Mouse (Mus musculus): ENCODE results near the gene Hmga1. TPM values are rescaled to one million over a fixed set of nuclear protein-coding genes. Genes with fewer than 3 reads are reported as not detected.

Hmga1 gene
- 425 and 456 TPM in 2 replicates for polyA plus RNA-seq (2014; fragmentation: Nextera tagmentation; extraction: Ambion mirVana)

GRCm38 (mm10) chr17:27556315-27557011 is at the start of gene Hmga1:
TSS of gene Hmga1 (plus strand) at chr17:27556497.
- Histone ChIP-seq H3K4me1 (ENCODE audit: control insufficient read depth, insufficient read depth, low read length) (peaks cover 31% of the 10 kb centered on the region), H3K27ac (ENCODE audit: low read depth, low read length) (peak within 1 kb of the TSS; percentile 97), H3K36me3 (ENCODE audit: control insufficient read depth, insufficient read depth, low read length) (no peaks in the 10 kb centered on the region), H3K4me3 (ENCODE audit: low read depth, low read length) (peak within 1 kb of the TSS; percentile 97), H3K4me2 (ENCODE audit: low read depth) (peak within 1 kb of the TSS; percentile 91), H3K9ac (ENCODE audit: low read length) (peak within 1 kb of the TSS; percentile 93), H3K27me3 (ENCODE audit: control insufficient read depth, insufficient read depth, low read length) (no peaks in the 10 kb centered on the region), H3K9me3 (ENCODE audit: control insufficient read depth, low read length) (no peaks in the 10 kb centered on the region)
- 0% methylated on average over 77 of the region's 79 CpGs for WGBS
- ATAC-seq (ENCODE audit: insufficient read depth, low FRiP score, low TSS enrichment) (peak; percentile 73), DNase-seq (ENCODE audit: low spot score) (peak; percentile 96)

- Histone ChIP-seq H3K27me3 (ENCODE audit: control insufficient read depth, insufficient read depth, low read length) (peaks cover 20% of the 10 kb centered on the region), H3K9ac (ENCODE audit: low read length) (no peak overlapping the region), H3K36me3 (ENCODE audit: control insufficient read depth, insufficient read depth, low read length) (no peaks in the 10 kb centered on the region), H3K27ac (ENCODE audit: low read depth, low read length) (no peak overlapping the region), H3K4me2 (ENCODE audit: low read depth) (no peak overlapping the region), H3K4me1 (ENCODE audit: control insufficient read depth, insufficient read depth, low read length) (peaks cover 33% of the 10 kb centered on the region), H3K9me3 (ENCODE audit: control insufficient read depth, low read length) (no peaks in the 10 kb centered on the region), H3K4me3 (ENCODE audit: low read depth, low read length) (no peak overlapping the region)
- DNase-seq (ENCODE audit: low spot score) (no peak), ATAC-seq (ENCODE audit: insufficient read depth, low FRiP score, low TSS enrichment) (no peak)
- WGBS: 82% methylated on average over 7 of the region's 7 CpGs
Observed at GRCm38 (mm10) chr17:27506871-27507590, 49.3 kb upstream of the Hmga1 start.

GRCm38 (mm10) chr17:27507591-27507945 is 48.7 kb upstream of the Hmga1 start:
- peaks cover 25% of the 10 kb centered on the region for H3K27me3 ChIP-seq (ENCODE audit: control insufficient read depth, insufficient read depth, low read length)
- ATAC-seq (ENCODE audit: insufficient read depth, low FRiP score, low TSS enrichment) (no peak), DNase-seq (ENCODE audit: low spot score) (no peak)
- H3K4me1 ChIP-seq (ENCODE audit: control insufficient read depth, insufficient read depth, low read length): peaks cover 32% of the 10 kb centered on the region
- no peak overlapping the region for H3K27ac ChIP-seq (ENCODE audit: low read depth, low read length)
- H3K36me3 ChIP-seq (ENCODE audit: control insufficient read depth, insufficient read depth, low read length): no peaks in the 10 kb centered on the region
- H3K4me2 ChIP-seq (ENCODE audit: low read depth): no peak overlapping the region
- H3K9ac ChIP-seq (ENCODE audit: low read length): no peak overlapping the region
- H3K4me3 ChIP-seq (ENCODE audit: low read depth, low read length): no peak overlapping the region
- no peaks in the 10 kb centered on the region for H3K9me3 ChIP-seq (ENCODE audit: control insufficient read depth, low read length)
- WGBS: 83% methylated on average over 7 of the region's 7 CpGs

- no peaks in the 10 kb centered on the region for H3K36me3 ChIP-seq (ENCODE audit: control insufficient read depth, insufficient read depth, low read length)
- no peak for ATAC-seq (ENCODE audit: insufficient read depth, low FRiP score, low TSS enrichment)
- no peak overlapping the region for H3K4me2 ChIP-seq (ENCODE audit: low read depth)
- H3K9ac ChIP-seq (ENCODE audit: low read length): no peak overlapping the region
- peaks cover 28% of the 10 kb centered on the region for H3K4me1 ChIP-seq (ENCODE audit: control insufficient read depth, insufficient read depth, low read length)
- no peaks in the 10 kb centered on the region for H3K9me3 ChIP-seq (ENCODE audit: control insufficient read depth, low read length)
- H3K4me3 ChIP-seq (ENCODE audit: low read depth, low read length): no peak overlapping the region
- 58% methylated on average over 12 of the region's 12 CpGs for WGBS
- peaks cover 29% of the 10 kb centered on the region for H3K27me3 ChIP-seq (ENCODE audit: control insufficient read depth, insufficient read depth, low read length)
- DNase-seq (ENCODE audit: low spot score): no peak
- H3K27ac ChIP-seq (ENCODE audit: low read depth, low read length): no peak overlapping the region
Observed at GRCm38 (mm10) chr17:27508002-27508401, 48.3 kb upstream of the Hmga1 start.

GRCm38 (mm10) chr17:27508513-27508912 is 47.8 kb upstream of the Hmga1 start:
- H3K27me3 ChIP-seq (ENCODE audit: control insufficient read depth, insufficient read depth, low read length): peaks cover 34% of the 10 kb centered on the region
- H3K27ac ChIP-seq (ENCODE audit: low read depth, low read length): no peak overlapping the region

GRCm38 (mm10) chr17:27509056-27509455 is 47.2 kb upstream of the Hmga1 start:
- H3K4me1 ChIP-seq (ENCODE audit: control insufficient read depth, insufficient read depth, low read length): peaks cover 25% of the 10 kb centered on the region

More at GRCm38 (mm10) chr17:27508513-27508912, 47.8 kb upstream of the Hmga1 start:
- WGBS: 69% methylated on average over 5 of the region's 5 CpGs
- no peak overlapping the region for H3K4me2 ChIP-seq (ENCODE audit: low read depth)
- no peaks in the 10 kb centered on the region for H3K9me3 ChIP-seq (ENCODE audit: control insufficient read depth, low read length)
- H3K36me3 ChIP-seq (ENCODE audit: control insufficient read depth, insufficient read depth, low read length): no peaks in the 10 kb centered on the region
- no peak overlapping the region for H3K4me3 ChIP-seq (ENCODE audit: low read depth, low read length)
- no peak for DNase-seq (ENCODE audit: low spot score)
- peaks cover 25% of the 10 kb centered on the region for H3K4me1 ChIP-seq (ENCODE audit: control insufficient read depth, insufficient read depth, low read length)
- H3K9ac ChIP-seq (ENCODE audit: low read length): no peak overlapping the region
- ATAC-seq (ENCODE audit: insufficient read depth, low FRiP score, low TSS enrichment): no peak

GRCm38 (mm10) chr17:27510258-27511124 is 45.8 kb upstream of the Hmga1 start:
- Histone ChIP-seq H3K9ac (ENCODE audit: low read length) (no peak overlapping the region), H3K4me1 (ENCODE audit: control insufficient read depth, insufficient read depth, low read length) (peaks cover 19% of the 10 kb centered on the region), H3K27me3 (ENCODE audit: control insufficient read depth, insufficient read depth, low read length) (peaks cover 51% of the 10 kb centered on the region), H3K36me3 (ENCODE audit: control insufficient read depth, insufficient read depth, low read length) (no peaks in the 10 kb centered on the region), H3K4me2 (ENCODE audit: low read depth) (no peak overlapping the region), H3K9me3 (ENCODE audit: control insufficient read depth, low read length) (no peaks in the 10 kb centered on the region), H3K4me3 (ENCODE audit: low read depth, low read length) (no peak overlapping the region), H3K27ac (ENCODE audit: low read depth, low read length) (no peak overlapping the region)
- WGBS: 55% methylated on average over 9 of the region's 9 CpGs
- DNase-seq (ENCODE audit: low spot score) (no peak), ATAC-seq (ENCODE audit: insufficient read depth, low FRiP score, low TSS enrichment) (no peak)

More at GRCm38 (mm10) chr17:27509056-27509455, 47.2 kb upstream of the Hmga1 start:
- WGBS: 72% methylated on average over 5 of the region's 5 CpGs
- no peak for ATAC-seq (ENCODE audit: insufficient read depth, low FRiP score, low TSS enrichment)
- no peaks in the 10 kb centered on the region for H3K36me3 ChIP-seq (ENCODE audit: control insufficient read depth, insufficient read depth, low read length)
- H3K9ac ChIP-seq (ENCODE audit: low read length): no peak overlapping the region
- H3K4me3 ChIP-seq (ENCODE audit: low read depth, low read length): no peak overlapping the region
- peaks cover 39% of the 10 kb centered on the region for H3K27me3 ChIP-seq (ENCODE audit: control insufficient read depth, insufficient read depth, low read length)
- no peaks in the 10 kb centered on the region for H3K9me3 ChIP-seq (ENCODE audit: control insufficient read depth, low read length)
- H3K4me2 ChIP-seq (ENCODE audit: low read depth): no peak overlapping the region
- H3K27ac ChIP-seq (ENCODE audit: low read depth, low read length): no peak overlapping the region
- no peak for DNase-seq (ENCODE audit: low spot score)

- H3K27ac ChIP-seq (ENCODE audit: low read depth, low read length): no peak overlapping the region
- ATAC-seq (ENCODE audit: insufficient read depth, low FRiP score, low TSS enrichment) (no peak), DNase-seq (ENCODE audit: low spot score) (no peak)
- H3K27me3 ChIP-seq (ENCODE audit: control insufficient read depth, insufficient read depth, low read length): peaks cover 54% of the 10 kb centered on the region
- WGBS: 92% methylated on average over 7 of the region's 7 CpGs
- H3K4me1 ChIP-seq (ENCODE audit: control insufficient read depth, insufficient read depth, low read length): peaks cover 12% of the 10 kb centered on the region
- no peaks in the 10 kb centered on the region for H3K36me3 ChIP-seq (ENCODE audit: control insufficient read depth, insufficient read depth, low read length)
- no peak overlapping the region; the same call in 1 of the 2 replicates for H3K4me3 ChIP-seq (ENCODE audit: low read depth, low read length)
- H3K4me2 ChIP-seq (ENCODE audit: low read depth): no peak overlapping the region; the same call in 1 of the 2 replicates
- H3K9ac ChIP-seq (ENCODE audit: low read length): no peak overlapping the region
- H3K9me3 ChIP-seq (ENCODE audit: control insufficient read depth, low read length): no peaks in the 10 kb centered on the region
Observed at GRCm38 (mm10) chr17:27511125-27511735, 45.1 kb upstream of the Hmga1 start.

All from neural tube, embryonic 11.5 days (tissue).